Mouse (Mus musculus) heart, adult 10 weeks (tissue): Measurements from ENCODE around the gene Tln2. TPM values are rescaled to one million over a fixed set of nuclear protein-coding genes. Genes with fewer than 3 reads are reported as not detected.

Experiments used
- polyA plus RNA-seq: library from polyadenylated mRNA; stranded (reverse); fragments of 350-450 nt; fragmentation: Illumina TruSeq; extraction: RNeasy Lipid Tissue Mini Kit (QIAGEN cat#74804); gene quantifications from one replicate; pipeline ENCODE4 v1.2.3, GENCODE M21; 2014; ENCODE audit warnings: low read depth, low replicate concordance

The Tln2 gene
- polyA plus RNA-seq: 24.5 TPM

DNA sequence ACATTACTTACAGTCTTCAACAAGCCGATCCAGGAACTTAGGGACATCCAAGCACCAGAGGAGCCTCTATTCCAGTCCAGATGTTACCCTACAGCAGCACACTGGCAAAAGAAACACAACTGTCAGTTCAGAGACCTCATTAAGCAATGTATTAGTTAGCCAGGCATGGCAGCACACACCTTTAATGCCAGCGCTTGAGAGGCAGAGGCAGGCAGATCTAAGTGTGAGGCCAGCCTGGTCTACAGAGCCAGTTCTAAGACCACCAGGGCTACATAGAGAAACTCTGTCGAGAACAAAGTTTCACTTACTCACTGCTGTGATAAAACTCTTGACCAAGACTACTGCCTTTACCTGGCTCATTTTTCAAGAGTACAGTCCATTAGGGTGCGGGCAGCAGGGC is at the start of gene Tln2:
Tln2 (minus strand) TSS at position 101 of the 400 bp plus-strand sequence.

Other genes starting within 250 kb of the Tln2 start
- gene C2cd4b, start 199.7 kb upstream of the Tln2 start, polyA plus RNA-seq: not detected